Mouse (Mus musculus): ENCODE measurements at regions not wholly inside any gene's neighbourhood (a gene's known extent, or its start where the extent isn't known, plus 50 kb on each side); places are given as distances from the start of the nearest gene placed in this dataset.
A peak's percentile ranks its signal among the peaks of the same experiment; 100 is the strongest.

GRCm38 (mm10) chr15:59799124-59799815, 217.1 kb downstream of the 4933412E24Rik start:
- no peaks in the 10 kb centered on the region for H3K4me1 ChIP-seq (ENCODE audit: insufficient read depth, low read depth, low read length)
- H3K36me3 ChIP-seq (ENCODE audit: insufficient read depth, low read length) = no peaks in the 10 kb centered on the region
- H3K4me2 ChIP-seq (replicated peaks; ENCODE audit: low read depth, low read length) = no peak overlapping the region
- 82% methylated on average over 3 of the region's 3 CpGs for WGBS
- no peak overlapping the region for H3K27ac ChIP-seq (ENCODE audit: low read length)
- H3K9me3 ChIP-seq (ENCODE audit: low read length) = no peaks in the 10 kb centered on the region
- H3K4me3 ChIP-seq (ENCODE audit: low read depth, low read length) = no peak overlapping the region
- no peaks in the 10 kb centered on the region for H3K27me3 ChIP-seq (replicated peaks; ENCODE audit: insufficient read depth, low read length)
- TF ChIP-seq EP300 (IDR thresholded peaks at IDR 0.05) = no peak
- no peak for TF ChIP-seq CTCF (IDR thresholded peaks at IDR 0.05)
- DNase-seq (ENCODE audit: low spot score) (no peak), ATAC-seq (peak; percentile 41)
- H3K9ac ChIP-seq (replicated peaks; ENCODE audit: low read depth) = no peak overlapping the region

GRCm38 (mm10) chr15:59798486-59798885, 217.9 kb downstream of the 4933412E24Rik start:
- H3K9ac ChIP-seq (replicated peaks; ENCODE audit: low read depth) = no peak overlapping the region
- no peak overlapping the region for H3K27ac ChIP-seq (ENCODE audit: low read length)
- ATAC-seq (no peak), DNase-seq (ENCODE audit: low spot score) (no peak)
- H3K27me3 ChIP-seq (replicated peaks; ENCODE audit: insufficient read depth, low read length) = no peaks in the 10 kb centered on the region
- H3K4me1 ChIP-seq (ENCODE audit: insufficient read depth, low read depth, low read length) = no peaks in the 10 kb centered on the region
- no peak overlapping the region for H3K4me2 ChIP-seq (replicated peaks; ENCODE audit: low read depth, low read length)
- H3K9me3 ChIP-seq (ENCODE audit: low read length) = no peaks in the 10 kb centered on the region
- no peak overlapping the region for H3K4me3 ChIP-seq (ENCODE audit: low read depth, low read length)
- H3K36me3 ChIP-seq (ENCODE audit: insufficient read depth, low read length) = no peaks in the 10 kb centered on the region
- no peak for TF ChIP-seq CTCF (IDR thresholded peaks at IDR 0.05)
- no peak for TF ChIP-seq EP300 (IDR thresholded peaks at IDR 0.05)

- WGBS = 69% methylated on average over 5 of the region's 5 CpGs
- Histone ChIP-seq H3K4me3 (ENCODE audit: low read depth, low read length) (no peak overlapping the region), H3K9me3 (ENCODE audit: low read length) (no peaks in the 10 kb centered on the region), H3K9ac (replicated peaks; ENCODE audit: low read depth) (no peak overlapping the region), H3K4me1 (ENCODE audit: insufficient read depth, low read depth, low read length) (no peaks in the 10 kb centered on the region), H3K36me3 (ENCODE audit: insufficient read depth, low read length) (no peaks in the 10 kb centered on the region), H3K27ac (ENCODE audit: low read length) (no peak overlapping the region), H3K27me3 (replicated peaks; ENCODE audit: insufficient read depth, low read length) (no peaks in the 10 kb centered on the region), H3K4me2 (replicated peaks; ENCODE audit: low read depth, low read length) (no peak overlapping the region)
- DNase-seq (ENCODE audit: low spot score) (peak; percentile 28), ATAC-seq (peak; percentile 50; the same call in 1 of the 2 replicates)
- TF ChIP-seq EP300 (IDR thresholded peaks at IDR 0.05) (no peak), CTCF (IDR thresholded peaks at IDR 0.05) (no peak)
Observed at GRCm38 (mm10) chr15:59795717-59796116, 220.7 kb downstream of the 4933412E24Rik start.

- Histone ChIP-seq H3K4me3 (ENCODE audit: low read depth, low read length) (no peak overlapping the region), H3K27ac (ENCODE audit: low read length) (no peak overlapping the region), H3K4me1 (ENCODE audit: insufficient read depth, low read depth, low read length) (no peaks in the 10 kb centered on the region), H3K36me3 (ENCODE audit: insufficient read depth, low read length) (no peaks in the 10 kb centered on the region), H3K9ac (replicated peaks; ENCODE audit: low read depth) (no peak overlapping the region), H3K4me2 (replicated peaks; ENCODE audit: low read depth, low read length) (no peak overlapping the region), H3K9me3 (ENCODE audit: low read length) (no peaks in the 10 kb centered on the region), H3K27me3 (replicated peaks; ENCODE audit: insufficient read depth, low read length) (no peaks in the 10 kb centered on the region)
- TF ChIP-seq CTCF (IDR thresholded peaks at IDR 0.05) (no peak), EP300 (IDR thresholded peaks at IDR 0.05) (no peak)
- ATAC-seq (no peak), DNase-seq (ENCODE audit: low spot score) (no peak)
- 88% methylated on average over 6 of the region's 6 CpGs for WGBS
Observed at GRCm38 (mm10) chr15:59794871-59795270, 221.5 kb downstream of the 4933412E24Rik start.

GRCm38 (mm10) chr15:59786706-59787425, 229.5 kb downstream of the 4933412E24Rik start:
- Histone ChIP-seq H3K36me3 (ENCODE audit: insufficient read depth, low read length) (no peaks in the 10 kb centered on the region), H3K4me2 (replicated peaks; ENCODE audit: low read depth, low read length) (no peak overlapping the region), H3K9ac (replicated peaks; ENCODE audit: low read depth) (no peak overlapping the region), H3K27ac (ENCODE audit: low read length) (no peak overlapping the region), H3K9me3 (ENCODE audit: low read length) (no peaks in the 10 kb centered on the region), H3K27me3 (replicated peaks; ENCODE audit: insufficient read depth, low read length) (no peaks in the 10 kb centered on the region), H3K4me3 (ENCODE audit: low read depth, low read length) (no peak overlapping the region), H3K4me1 (ENCODE audit: insufficient read depth, low read depth, low read length) (no peaks in the 10 kb centered on the region)
- TF ChIP-seq EP300 (IDR thresholded peaks at IDR 0.05) = peak; percentile 36; the same call in 1 of the 2 replicates
- TF ChIP-seq CTCF (IDR thresholded peaks at IDR 0.05) = no peak
- WGBS = 59% methylated on average over 4 of the region's 4 CpGs
- peak; percentile 64 for DNase-seq (ENCODE audit: low spot score)
- ATAC-seq = no peak

GRCm38 (mm10) chr15:59785981-59786380, 230.4 kb downstream of the 4933412E24Rik start:
- Histone ChIP-seq H3K27me3 (replicated peaks; ENCODE audit: insufficient read depth, low read length) (no peaks in the 10 kb centered on the region), H3K27ac (ENCODE audit: low read length) (no peak overlapping the region), H3K4me2 (replicated peaks; ENCODE audit: low read depth, low read length) (no peak overlapping the region), H3K4me3 (ENCODE audit: low read depth, low read length) (no peak overlapping the region), H3K4me1 (ENCODE audit: insufficient read depth, low read depth, low read length) (no peaks in the 10 kb centered on the region), H3K36me3 (ENCODE audit: insufficient read depth, low read length) (no peaks in the 10 kb centered on the region), H3K9ac (replicated peaks; ENCODE audit: low read depth) (no peak overlapping the region), H3K9me3 (ENCODE audit: low read length) (no peaks in the 10 kb centered on the region)
- WGBS = 74% methylated on average over 5 of the region's 5 CpGs
- ATAC-seq (no peak), DNase-seq (ENCODE audit: low spot score) (peak; percentile 47)
- TF ChIP-seq CTCF (IDR thresholded peaks at IDR 0.05) (no peak), EP300 (IDR thresholded peaks at IDR 0.05) (no peak)
